Mouse (Mus musculus) midbrain, embryonic 10.5 days (tissue): ENCODE results near the gene Ilvbl. TPM values are rescaled to one million over a fixed set of nuclear protein-coding genes. Genes with fewer than 3 reads are reported as not detected.
"Not testable (repeated sequence)": the region's sequence is repeated elsewhere in the genome, so short reads cannot be mapped to it uniquely, and the experiment has no call there.

Source experiments
- DNase-seq: peaks from one replicate; pipeline ENCODE4 v3.0.0-alpha.2; 2017; ENCODE audit warnings: low spot score
- H3K27ac ChIP-seq: fragments of 300-500 bp; sonication (generic); replicated peaks from 2 replicates; pipeline ENCODE4 v1.5.1; 2016; ENCODE audit warnings: mild to moderate bottlenecking
- H3K27me3 ChIP-seq: fragments of 300-500 bp; sonication (generic); 2 replicates; pipeline ENCODE4 v1.6.1; 2016; ENCODE audit warnings: low read depth, mild to moderate bottlenecking; ENCODE audit not compliant: poor library complexity, severe bottlenecking
- H3K36me3 ChIP-seq: fragments of 300-500 bp; sonication (generic); 2 replicates; pipeline ENCODE4 v1.6.1; 2016; ENCODE audit warnings: mild to moderate bottlenecking, moderate library complexity
- H3K4me1 ChIP-seq: fragments of 300-500 bp; sonication (generic); 2 replicates; pipeline ENCODE4 v1.6.1; 2016
- H3K4me3 ChIP-seq: fragments of 300-500 bp; sonication (generic); 2 replicates; pipeline ENCODE4 v1.5.1; 2016; ENCODE audit warnings: mild to moderate bottlenecking, moderate library complexity
- H3K9me3 ChIP-seq: fragments of 300-500 bp; sonication (generic); replicated peaks from 2 replicates; pipeline ENCODE4 v1.6.1; 2016; ENCODE audit warnings: mild to moderate bottlenecking
- WGBS: fragments of 180-500 bp; shearing (Covaris S2); methylation state at CpG from one replicate; pipeline ENCODE4 v1.1.7; 2016; 5-methylcytosine and 5-hydroxymethylcytosine counted together
- microRNA-seq: library from miRNA; unstranded; fragments of <30 nt; microRNA quantifications from one replicate; pipeline ENCODE4, GENCODE M21; 2017
- polyA plus RNA-seq: library from polyadenylated mRNA; unstranded; fragments of >200 nt; fragmentation: Nextera tagmentation; extraction: Ambion mirVana; gene quantifications from 2 replicates; pipeline ENCODE4 v1.2.1, GENCODE M21; 2016

Gene Ilvbl
- polyA plus RNA-seq, 1 experiment from 2014 or later, result 38.3 TPM

DNA sequence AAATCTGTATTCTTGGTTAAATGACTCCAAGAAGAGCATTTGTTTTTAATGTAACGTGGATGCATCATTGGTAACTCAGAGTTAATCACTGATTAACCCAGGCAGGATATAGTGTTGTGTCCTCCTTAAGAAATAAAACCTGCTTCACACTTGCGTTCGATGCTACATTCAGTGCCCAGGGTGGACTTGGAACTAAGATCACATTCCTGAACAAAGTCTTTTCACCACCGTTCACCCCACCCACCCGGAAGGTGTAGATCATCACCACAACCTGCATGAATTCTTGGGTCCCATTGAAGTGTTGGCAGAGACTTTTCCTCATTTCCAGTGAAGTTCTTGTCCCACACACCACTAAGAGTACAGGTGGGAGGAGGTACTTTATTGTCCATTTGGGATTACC is 19.6 kb downstream of the Ilvbl start:
- no peaks in the 10 kb centered on the region for H3K9me3 ChIP-seq
- peaks cover 13% of the 10 kb centered on the region for H3K36me3 ChIP-seq
- peaks cover 23% of the 10 kb centered on the region for H3K4me1 ChIP-seq
- no peak for DNase-seq
- no peak overlapping the region for H3K27ac ChIP-seq
- H3K27me3 ChIP-seq, result no peaks in the 10 kb centered on the region
- WGBS, result 88% methylated on average over 5 of the region's 5 CpGs
- no peak overlapping the region for H3K4me3 ChIP-seq

DNA sequence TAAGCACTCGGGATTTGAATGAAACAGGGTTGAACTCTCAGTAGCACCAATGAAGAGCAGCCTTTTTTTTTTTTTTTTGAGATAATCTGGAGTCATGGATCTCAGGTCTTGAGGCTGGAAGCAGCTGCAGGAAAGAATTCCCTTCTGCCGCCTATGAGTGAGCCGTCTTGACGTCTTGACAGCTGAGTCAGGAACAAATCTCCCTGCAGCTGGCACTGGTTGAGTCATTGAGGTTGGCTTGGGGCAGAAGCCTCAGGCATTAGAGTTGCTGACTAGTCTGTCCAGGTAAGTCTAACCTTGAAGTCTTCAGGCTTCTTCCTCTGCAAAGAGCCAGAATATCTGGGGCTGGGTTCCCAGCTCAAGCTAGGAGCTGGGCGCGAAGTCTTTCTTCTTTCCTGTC is 20.0 kb downstream of the Ilvbl start:
- 76% methylated on average over 6 of the region's 6 CpGs for WGBS
- Histone ChIP-seq H3K27ac (no peak overlapping the region), H3K36me3 (peaks cover 9% of the 10 kb centered on the region), H3K27me3 (no peaks in the 10 kb centered on the region), H3K4me3 (no peak overlapping the region), H3K4me1 (peaks cover 23% of the 10 kb centered on the region), H3K9me3 (no peaks in the 10 kb centered on the region)
- no peak for DNase-seq

DNA sequence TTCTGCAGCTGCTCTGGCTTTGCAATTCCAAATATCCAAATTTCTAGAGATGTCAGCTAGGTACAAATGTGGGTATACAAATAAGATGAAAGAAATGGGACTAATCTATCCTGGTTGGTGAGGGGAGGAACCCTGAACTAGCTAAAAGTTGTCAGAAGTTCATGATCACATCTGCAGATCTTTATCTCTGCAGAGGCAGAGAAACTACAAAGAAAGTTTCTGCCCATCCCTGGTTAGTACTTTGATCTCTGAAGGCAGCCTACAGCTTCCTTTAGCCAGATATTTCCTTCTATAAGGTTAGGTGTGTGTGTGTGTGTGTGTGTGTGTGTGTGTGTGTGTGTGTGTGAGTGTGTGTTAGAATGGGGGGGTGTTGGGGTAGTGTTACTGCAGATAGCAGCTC is 20.4 kb downstream of the Ilvbl start:
- Histone ChIP-seq H3K27ac (no peak overlapping the region), H3K36me3 (peaks cover 5% of the 10 kb centered on the region), H3K4me3 (no peak overlapping the region), H3K9me3 (no peaks in the 10 kb centered on the region), H3K4me1 (peaks cover 23% of the 10 kb centered on the region), H3K27me3 (no peaks in the 10 kb centered on the region)
- DNase-seq, result no peak

DNA sequence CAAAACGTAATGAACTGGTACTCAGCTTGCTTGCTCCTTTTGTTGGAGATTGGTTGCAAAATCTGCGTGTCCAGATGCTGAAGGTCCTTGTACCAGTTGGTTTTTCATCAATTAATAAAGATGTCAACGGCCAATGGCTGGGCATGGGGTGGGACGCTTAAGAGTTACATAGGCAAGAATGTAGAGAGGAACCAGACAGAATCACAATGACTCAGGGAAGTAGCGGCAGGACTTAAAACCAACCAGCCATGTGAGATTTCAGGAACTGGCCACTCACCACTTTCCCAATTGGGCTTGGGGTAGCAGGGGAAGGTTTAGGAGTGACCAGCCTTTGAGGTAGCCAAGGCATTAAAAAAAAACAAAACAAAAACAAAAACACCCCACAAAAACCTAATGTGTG is 25.7 kb downstream of the Ilvbl start:
- DNase-seq, result no peak
- Histone ChIP-seq H3K4me1 (no peaks in the 10 kb centered on the region), H3K27ac (no peak overlapping the region), H3K9me3 (no peaks in the 10 kb centered on the region), H3K27me3 (no peaks in the 10 kb centered on the region), H3K36me3 (no peaks in the 10 kb centered on the region), H3K4me3 (no peak overlapping the region)
- 90% methylated on average over 5 of the region's 5 CpGs for WGBS

DNA sequence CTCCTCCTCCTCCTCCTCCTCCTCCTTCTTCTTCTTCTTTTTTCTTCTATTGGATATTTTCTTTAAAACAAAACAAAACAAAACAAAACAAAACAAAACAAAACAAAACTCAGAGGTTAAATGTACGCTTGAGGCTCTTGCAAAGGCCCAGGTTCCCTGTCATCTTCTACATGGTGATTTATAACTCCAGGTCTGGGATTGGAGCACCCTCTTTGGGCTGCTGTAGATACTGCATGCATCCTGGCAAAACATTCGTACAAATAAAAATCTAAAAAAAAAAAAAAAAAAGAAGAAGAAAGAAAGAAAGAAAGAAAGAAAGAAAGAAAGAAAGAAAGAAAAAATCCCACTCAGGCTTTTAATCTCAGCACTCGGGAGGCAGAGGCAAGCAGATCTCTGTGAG is 30.9 kb downstream of the Ilvbl start:
- Histone ChIP-seq H3K9me3 (no peaks in the 10 kb centered on the region), H3K27me3 (no peaks in the 10 kb centered on the region), H3K36me3 (no peaks in the 10 kb centered on the region), H3K4me1 (no peaks in the 10 kb centered on the region), H3K27ac (no peak overlapping the region), H3K4me3 (no peak overlapping the region)
- DNase-seq, result no peak
- WGBS, result 53% methylated on average over 3 of the region's 3 CpGs

DNA sequence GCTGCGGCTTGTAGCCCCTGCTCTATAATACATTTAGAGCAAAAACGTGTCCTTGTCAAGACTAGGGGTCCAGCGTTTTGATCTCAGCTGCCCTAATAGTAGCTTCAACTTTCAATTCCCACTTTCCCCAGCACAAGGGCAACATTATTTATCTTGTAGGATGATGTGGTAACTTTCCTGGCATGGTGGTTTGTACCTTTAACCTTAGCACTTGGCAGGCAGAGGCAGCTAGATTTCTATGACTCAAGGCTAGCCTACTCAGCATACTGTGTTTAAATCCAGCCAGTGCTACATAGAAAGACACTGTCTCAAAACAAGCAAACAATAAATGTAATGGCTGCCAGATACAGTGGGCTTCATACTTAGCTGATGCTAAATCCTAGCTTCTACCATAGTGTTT is 33.5 kb downstream of the Ilvbl start:
- Histone ChIP-seq H3K27ac (no peak overlapping the region), H3K4me1 (no peaks in the 10 kb centered on the region), H3K4me3 (no peak overlapping the region), H3K9me3 (no peaks in the 10 kb centered on the region), H3K27me3 (no peaks in the 10 kb centered on the region), H3K36me3 (no peaks in the 10 kb centered on the region)
- WGBS, result 83% methylated on average over 3 of the region's 3 CpGs
- no peak for DNase-seq

DNA sequence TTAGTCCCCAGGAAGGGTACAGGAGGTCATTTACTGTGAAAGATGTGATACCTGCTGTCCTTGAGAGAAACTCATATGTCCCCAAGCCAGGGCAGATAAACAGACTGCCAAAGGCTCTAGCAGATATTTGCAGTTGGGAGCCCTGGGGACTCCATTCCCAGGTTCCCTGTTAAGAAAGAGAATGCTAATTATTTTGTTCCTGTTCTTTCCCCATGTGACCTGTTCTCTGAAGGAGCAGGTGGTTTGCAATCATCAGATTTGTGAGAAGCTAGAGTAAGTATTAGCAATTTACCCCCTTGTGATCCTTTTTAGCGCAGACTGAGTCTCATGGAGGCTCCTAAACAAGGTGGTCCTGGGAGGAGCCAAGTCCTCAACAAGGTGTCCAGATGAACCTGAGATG is 43.8 kb downstream of the Ilvbl start, which contains the start of gene Olfr1357:
Gene Olfr1357, minus strand, starts transcription at position 101 of the 400 bp plus-strand sequence.
- 82% methylated on average over 1 of the region's 1 CpGs for WGBS
- Histone ChIP-seq H3K4me1 (no peaks in the 10 kb centered on the region), H3K9me3 (no peaks in the 10 kb centered on the region), H3K27me3 (no peaks in the 10 kb centered on the region), H3K36me3 (no peaks in the 10 kb centered on the region), H3K4me3 (no peak within 1 kb of the TSS), H3K27ac (no peak within 1 kb of the TSS)
- DNase-seq, result no peak

DNA sequence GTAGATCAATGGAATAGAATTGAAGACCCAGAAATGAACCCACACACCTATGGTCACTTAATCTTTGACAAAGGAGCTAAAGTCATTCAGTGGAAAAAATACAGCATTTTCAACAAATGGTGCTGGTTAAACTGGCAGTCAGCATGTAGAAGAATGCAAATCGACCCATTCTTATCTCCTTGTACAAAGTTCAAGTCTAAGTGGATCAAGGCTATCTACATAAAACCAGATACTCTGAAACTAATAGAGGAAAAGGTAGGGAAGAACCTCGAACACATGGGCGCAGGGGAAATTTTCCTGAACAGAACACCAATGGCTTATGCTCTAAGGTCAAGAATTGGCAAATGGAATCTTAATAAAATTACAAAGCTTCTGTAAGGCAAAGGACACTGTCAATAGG is 49.0 kb downstream of the Ilvbl start:
- DNase-seq, H3K36me3 ChIP-seq, H3K27ac ChIP-seq, H3K4me3 ChIP-seq, H3K27me3 ChIP-seq, H3K4me1 ChIP-seq, H3K9me3 ChIP-seq: not testable (repeated sequence)
- 89% methylated on average over 3 of the region's 3 CpGs for WGBS

DNA sequence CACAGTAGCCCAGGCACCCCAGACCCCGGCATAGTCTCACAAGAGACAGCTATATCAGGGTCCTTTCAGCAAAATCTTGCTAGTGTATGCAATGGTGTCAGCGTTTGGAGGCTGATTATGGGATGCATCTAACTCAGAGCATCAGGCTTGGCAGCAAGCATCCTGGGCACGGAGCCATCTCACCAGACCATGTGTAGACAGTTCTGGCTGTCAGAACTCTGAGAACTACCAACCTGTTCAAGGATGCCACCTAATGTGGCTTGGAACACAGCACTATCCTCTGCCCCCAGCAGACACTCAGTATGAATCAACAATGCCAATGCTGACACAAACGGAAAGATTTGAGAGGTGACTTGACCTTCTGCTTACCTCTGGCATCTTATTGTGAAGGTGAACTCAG is 56.0 kb downstream of the Ilvbl start:
- no peaks in the 10 kb centered on the region for H3K36me3 ChIP-seq
- no peaks in the 10 kb centered on the region for H3K9me3 ChIP-seq
- no peak for DNase-seq
- no peak overlapping the region for H3K4me3 ChIP-seq
- H3K27ac ChIP-seq, result no peak overlapping the region
- H3K27me3 ChIP-seq, result no peaks in the 10 kb centered on the region
- no peaks in the 10 kb centered on the region for H3K4me1 ChIP-seq
- WGBS, result 78% methylated on average over 4 of the region's 4 CpGs

DNA sequence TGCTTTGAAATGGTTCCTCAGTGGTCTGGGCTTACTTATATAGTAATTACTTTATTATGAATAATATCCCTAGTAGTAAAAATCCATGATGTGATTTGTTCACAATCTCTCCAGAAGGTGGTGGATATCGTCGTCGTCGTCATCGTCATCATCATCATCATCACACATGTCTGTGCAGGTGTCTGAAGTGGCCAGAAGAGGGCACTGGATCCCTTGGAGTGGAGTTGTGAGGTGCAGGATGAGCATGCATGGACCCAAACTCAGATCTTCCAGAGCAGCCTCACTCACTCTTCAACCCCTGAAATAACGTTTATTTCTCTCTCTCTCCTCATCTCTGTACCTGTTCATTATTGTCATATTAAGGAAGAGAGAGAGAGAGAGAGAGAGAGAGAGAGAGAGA is 58.2 kb downstream of the Ilvbl start:
- Histone ChIP-seq H3K36me3 (no peaks in the 10 kb centered on the region), H3K4me3 (no peak overlapping the region), H3K4me1 (no peaks in the 10 kb centered on the region), H3K9me3 (no peaks in the 10 kb centered on the region), H3K27me3 (no peaks in the 10 kb centered on the region), H3K27ac (no peak overlapping the region)
- peak; percentile 38 for DNase-seq
- WGBS, result 29% methylated on average over 6 of the region's 6 CpGs

Small RNAs within 50 kb of the gene (microRNA-seq; reads per million reads assigned to microRNA genes)
- gene Gm27541, result not detected

Other genes with a start within 250 kb of the Ilvbl start
- gene Agpat3, start 221.9 kb upstream of the Ilvbl start, polyA plus RNA-seq, result 41.6 and 48.9 TPM in 2 replicates
- 319 and 355 TPM in 2 replicates for gene Rrp1, start 161.3 kb upstream of the Ilvbl start, polyA plus RNA-seq
- 112 and 114 TPM in 2 replicates for gene Cstb, start 148.7 kb upstream of the Ilvbl start, polyA plus RNA-seq
- gene Pdxk, start 109.4 kb upstream of the Ilvbl start, polyA plus RNA-seq, result 10.5 and 11.1 TPM in 2 replicates
- not detected in 2 replicates for gene Olfr1358, start 56.9 kb upstream of the Ilvbl start, polyA plus RNA-seq
- gene Syde1, start 17.6 kb downstream of the Ilvbl start, polyA plus RNA-seq, result 13.4 and 14.5 TPM in 2 replicates
- not detected in 2 replicates for gene Olfr1357, start 43.7 kb downstream of the Ilvbl start, polyA plus RNA-seq
- gene Casp14, start 143.9 kb downstream of the Ilvbl start, polyA plus RNA-seq, result not detected in 2 replicates
- gene Ccdc105, start 178.7 kb downstream of the Ilvbl start, polyA plus RNA-seq, result not detected in 2 replicates
- 1.7 and 2.0 TPM in 2 replicates for gene Slc1a6, start 206.2 kb downstream of the Ilvbl start, polyA plus RNA-seq